Mouse (Mus musculus) forebrain, embryonic 14.5 days (tissue): Measurements from ENCODE around the gene Retsat. TPM values are rescaled to one million over a fixed set of nuclear protein-coding genes. Genes with fewer than 3 reads are reported as not detected.

Experiments
- ATAC-seq: fragments of 200-750 bp; cut with Nextera tagmentation; 2 replicates; pipeline ENCODE4 v1.8.0; 2017; ENCODE audit warnings: mild to moderate bottlenecking, moderate library complexity
- DNase-seq: peaks from one replicate; pipeline ENCODE4 v3.0.0-alpha.2; 2015; ENCODE audit warnings: low spot score
- H3K27ac ChIP-seq: fragments of 300-500 bp; sonication (generic); 2 replicates; pipeline ENCODE4 v1.5.1; 2014; ENCODE audit warnings: low read depth, mild to moderate bottlenecking, control low read depth, low read length, moderate library complexity
- H3K27me3 ChIP-seq: fragments of 300-500 bp; sonication (generic); replicated peaks from 2 replicates; pipeline ENCODE4 v1.6.1; 2014; ENCODE audit warnings: low read length, control low read depth, mixed read lengths; ENCODE audit not compliant: control insufficient read depth, insufficient read depth
- H3K36me3 ChIP-seq: fragments of 300-500 bp; sonication (generic); 2 replicates; pipeline ENCODE4 v1.6.1; 2014; ENCODE audit warnings: low read length, control low read depth; ENCODE audit not compliant: control insufficient read depth, insufficient read depth
- H3K4me1 ChIP-seq: fragments of 300-500 bp; sonication (generic); 2 replicates; pipeline ENCODE4 v1.6.1; 2014; ENCODE audit warnings: antibody characterized with exemption, low read length, control low read depth; ENCODE audit not compliant: control insufficient read depth, insufficient read depth
- H3K4me2 ChIP-seq: fragments of 300-500 bp; sonication (generic); 2 replicates; pipeline ENCODE4 v1.6.1; 2014; ENCODE audit warnings: mild to moderate bottlenecking, control low read depth, low read length
- H3K4me3 ChIP-seq: fragments of 300-500 bp; sonication (generic); 2 replicates; pipeline ENCODE4 v1.5.1; 2014; ENCODE audit warnings: low read depth, low read length, control low read depth
- H3K9ac ChIP-seq: fragments of 300-500 bp; sonication (generic); 2 replicates; pipeline ENCODE4 v1.6.1; 2014; ENCODE audit warnings: mild to moderate bottlenecking, low read length, control low read depth, moderate library complexity
- H3K9me3 ChIP-seq: fragments of 300-500 bp; sonication (generic); replicated peaks from 2 replicates; pipeline ENCODE4 v1.6.1; 2016; ENCODE audit warnings: low read length, control low read depth, mixed read lengths; ENCODE audit not compliant: control insufficient read depth
- WGBS: fragments of 180-500 bp; shearing (Covaris S2); extraction: QIAGEN DNeasy Blood & Tissue Kit; methylation state at CpG from one replicate; pipeline ENCODE4 v1.1.7; 2014; 5-methylcytosine and 5-hydroxymethylcytosine counted together
- polyA plus RNA-seq: library from polyadenylated mRNA; unstranded; fragments of >200 nt; fragmentation: Nextera tagmentation; extraction: Ambion mirVana; gene quantifications from 2 replicates; pipeline ENCODE4 v1.2.1, GENCODE M21; 2014

Retsat gene
- polyA plus RNA-seq, 1 experiment from 2014 or later: 8.4 TPM

GRCm38 (mm10) chr6:72608662-72609184 is 10.4 kb downstream of the Retsat start:
- 91% methylated on average over 4 of the region's 4 CpGs for WGBS
- ATAC-seq: no peak

GRCm38 (mm10) chr6:72610261-72610660 is 12.0 kb downstream of the Retsat start:
- WGBS: 80% methylated on average over 4 of the region's 4 CpGs

More at GRCm38 (mm10) chr6:72608662-72609184, 10.4 kb downstream of the Retsat start:
- H3K9me3 ChIP-seq: no peaks in the 10 kb centered on the region
- no peak for DNase-seq
- peaks cover 88% of the 10 kb centered on the region for H3K36me3 ChIP-seq
- H3K27ac ChIP-seq: no peak overlapping the region
- no peaks in the 10 kb centered on the region for H3K4me1 ChIP-seq
- H3K27me3 ChIP-seq: no peaks in the 10 kb centered on the region
- no peak overlapping the region for H3K4me3 ChIP-seq
- no peak overlapping the region for H3K9ac ChIP-seq
- H3K4me2 ChIP-seq: no peak overlapping the region

GRCm38 (mm10) chr6:72615151-72615550 is 16.9 kb downstream of the Retsat start:
- ATAC-seq: no peak

More at GRCm38 (mm10) chr6:72610261-72610660, 12.0 kb downstream of the Retsat start:
- no peak overlapping the region for H3K27ac ChIP-seq
- no peak overlapping the region for H3K4me3 ChIP-seq
- H3K27me3 ChIP-seq: no peaks in the 10 kb centered on the region
- H3K9ac ChIP-seq: no peak overlapping the region
- DNase-seq (no peak), ATAC-seq (no peak)
- H3K9me3 ChIP-seq: no peaks in the 10 kb centered on the region
- no peak overlapping the region for H3K4me2 ChIP-seq
- peaks cover 5% of the 10 kb centered on the region for H3K4me1 ChIP-seq
- H3K36me3 ChIP-seq: peaks cover 74% of the 10 kb centered on the region

GRCm38 (mm10) chr6:72615561-72616375 is 17.5 kb downstream of the Retsat start:
- WGBS: 33% methylated on average over 25 of the region's 25 CpGs
- Histone ChIP-seq H3K4me3 (peak overlapping the region; percentile 53), H3K27me3 (no peaks in the 10 kb centered on the region), H3K9ac (peak overlapping the region; percentile 82), H3K9me3 (no peaks in the 10 kb centered on the region), H3K4me2 (peak overlapping the region; percentile 86), H3K27ac (no peak overlapping the region), H3K36me3 (peaks cover 26% of the 10 kb centered on the region), H3K4me1 (peaks cover 17% of the 10 kb centered on the region)
- ATAC-seq (no peak), DNase-seq (no peak)

More at GRCm38 (mm10) chr6:72615151-72615550, 16.9 kb downstream of the Retsat start:
- H3K9me3 ChIP-seq: no peaks in the 10 kb centered on the region
- H3K4me3 ChIP-seq: peak overlapping the region; percentile 53
- H3K4me2 ChIP-seq: peak overlapping the region; percentile 86
- no peak for DNase-seq
- H3K9ac ChIP-seq: peak overlapping the region; percentile 82
- peaks cover 17% of the 10 kb centered on the region for H3K4me1 ChIP-seq
- no peaks in the 10 kb centered on the region for H3K27me3 ChIP-seq
- H3K36me3 ChIP-seq: peaks cover 32% of the 10 kb centered on the region
- WGBS: 76% methylated on average over 2 of the region's 2 CpGs
- no peak overlapping the region for H3K27ac ChIP-seq

- peak within 1 kb of the TSS; percentile 82 for H3K9ac ChIP-seq
- WGBS: under 1% methylated on average over 41 of the region's 41 CpGs
- H3K27ac ChIP-seq: peak within 1 kb of the TSS; percentile 93
- DNase-seq (peak; percentile 98), ATAC-seq (peak; percentile 99)
- no peaks in the 10 kb centered on the region for H3K9me3 ChIP-seq
- H3K4me3 ChIP-seq: peak within 1 kb of the TSS; percentile 53
- peak within 1 kb of the TSS; percentile 86 for H3K4me2 ChIP-seq
- H3K36me3 ChIP-seq: peaks cover 17% of the 10 kb centered on the region
- H3K27me3 ChIP-seq: no peaks in the 10 kb centered on the region
- peaks cover 17% of the 10 kb centered on the region for H3K4me1 ChIP-seq
Measured at GRCm38 (mm10) chr6:72616643-72617288, 18.5 kb downstream of the Retsat start, which contains the start of gene Tgoln1. Gene Tgoln1, minus strand, starts transcription at chr6:72617000.

- Histone ChIP-seq H3K27me3 (no peaks in the 10 kb centered on the region), H3K36me3 (no peaks in the 10 kb centered on the region), H3K4me3 (no peak overlapping the region), H3K27ac (no peak overlapping the region), H3K4me2 (no peak overlapping the region), H3K4me1 (peaks cover 16% of the 10 kb centered on the region), H3K9me3 (no peaks in the 10 kb centered on the region), H3K9ac (no peak overlapping the region)
- 69% methylated on average over 12 of the region's 12 CpGs for WGBS
- ATAC-seq (no peak), DNase-seq (no peak)
Measured at GRCm38 (mm10) chr6:72619734-72620532, 21.7 kb downstream of the Retsat start.

GRCm38 (mm10) chr6:72620920-72621319 is 22.6 kb downstream of the Retsat start:
- H3K27ac ChIP-seq: no peak overlapping the region
- ATAC-seq (no peak), DNase-seq (no peak)
- peaks cover 6% of the 10 kb centered on the region for H3K4me1 ChIP-seq
- no peak overlapping the region for H3K4me3 ChIP-seq
- no peaks in the 10 kb centered on the region for H3K9me3 ChIP-seq
- WGBS: 87% methylated on average over 5 of the region's 5 CpGs
- H3K9ac ChIP-seq: no peak overlapping the region
- H3K4me2 ChIP-seq: no peak overlapping the region
- H3K27me3 ChIP-seq: no peaks in the 10 kb centered on the region
- H3K36me3 ChIP-seq: no peaks in the 10 kb centered on the region

- Histone ChIP-seq H3K36me3 (no peaks in the 10 kb centered on the region), H3K9me3 (no peaks in the 10 kb centered on the region), H3K27ac (no peak overlapping the region), H3K27me3 (no peaks in the 10 kb centered on the region), H3K4me1 (no peaks in the 10 kb centered on the region), H3K4me2 (no peak overlapping the region), H3K4me3 (no peak overlapping the region), H3K9ac (no peak overlapping the region)
- DNase-seq (no peak), ATAC-seq (no peak)
- WGBS: 49% methylated on average over 3 of the region's 3 CpGs
Measured at GRCm38 (mm10) chr6:72622917-72623316, 24.6 kb downstream of the Retsat start.
